In genomic region chr11:67644632-67645149, GRCm38 (mm10) we compare ENCODE assay signal across 22 mouse cellular contexts. TPM values are rescaled to one million over a fixed set of nuclear protein-coding genes. Genes with fewer than 3 reads are reported as not detected.
A peak's percentile ranks its signal among the peaks of the same experiment; 100 is the strongest.
DNase-seq lines count a peak whose midpoint lies in the region; ATAC-seq and TF ChIP-seq lines count a peak whose summit lies in the region.
"Had no signal": no experiment of that assay in that cellular context is flagged by ENCODE, and none has a peak within 500 bp of the region (broad histone marks: within the 10 kb centered on the region; RNA-seq: fewer than 3 reads in every experiment).

No protein-coding gene starts in this region.

- H3K36me3 ChIP-seq in kidney, embryonic 15.5 days = no peaks in the 10 kb centered on the region
- H3K36me3 ChIP-seq: embryonic facial prominence, embryonic 12.5 days; forebrain, embryonic 12.5 days; heart, embryonic 15.5 days; hindbrain, embryonic 15.5 days had no signal

- H3K9me3 ChIP-seq in kidney, embryonic 15.5 days (replicated peaks) = no peaks in the 10 kb centered on the region
- H3K9me3 ChIP-seq: embryonic facial prominence, embryonic 12.5 days; forebrain, embryonic 12.5 days; heart, embryonic 15.5 days; hindbrain, embryonic 15.5 days had no signal

- no peak overlapping the region for H3K27ac ChIP-seq in kidney, embryonic 15.5 days
- H3K27ac ChIP-seq in layer of hippocampus, adult 2 months = peak overlapping the region; percentile 23; the same call in 1 of the 2 replicates
- H3K27ac ChIP-seq: embryonic facial prominence, embryonic 12.5 days; forebrain, embryonic 12.5 days; heart, adult 2 months; heart, embryonic 15.5 days; hindbrain, embryonic 15.5 days had no signal

- no peaks in the 10 kb centered on the region for H3K4me1 ChIP-seq in kidney, embryonic 15.5 days
- H3K4me1 ChIP-seq: embryonic facial prominence, embryonic 12.5 days; forebrain, embryonic 12.5 days; hindbrain, embryonic 15.5 days had no signal

- no peak overlapping the region for H3K4me3 ChIP-seq in kidney, embryonic 15.5 days (replicated peaks)
- H3K4me3 ChIP-seq in layer of hippocampus, adult 2 months = no peak overlapping the region
- H3K4me3 ChIP-seq: embryonic facial prominence, embryonic 12.5 days; forebrain, embryonic 12.5 days; heart, adult 2 months; heart, embryonic 15.5 days; hindbrain, embryonic 15.5 days had no signal

- no peak for TF ChIP-seq CTCF in layer of hippocampus, adult 2 months (conservative IDR thresholded peaks at IDR 0.05)

- H3K4me2 ChIP-seq in kidney, embryonic 15.5 days = no peak overlapping the region
- H3K4me2 ChIP-seq: embryonic facial prominence, embryonic 12.5 days; forebrain, embryonic 12.5 days; heart, embryonic 11.5 days; heart, embryonic 15.5 days; hindbrain, embryonic 15.5 days had no signal

- no peak overlapping the region for H3K9ac ChIP-seq in kidney, embryonic 15.5 days
- H3K9ac ChIP-seq: embryonic facial prominence, embryonic 12.5 days; forebrain, embryonic 12.5 days; heart, embryonic 15.5 days; hindbrain, embryonic 15.5 days had no signal

- no peaks in the 10 kb centered on the region for H3K27me3 ChIP-seq in kidney, embryonic 15.5 days
- H3K27me3 ChIP-seq: embryonic facial prominence, embryonic 12.5 days; forebrain, embryonic 12.5 days; heart, embryonic 15.5 days; hindbrain, embryonic 15.5 days had no signal

- no peak for ATAC-seq in kidney, embryonic 15.5 days (replicated peaks; ENCODE audit: low FRiP score)
- ATAC-seq: forebrain, embryonic 16.5 days had no signal

- 64% methylated on average over 6 of the region's 6 CpGs for WGBS in kidney, embryonic 15.5 days

- DNase-seq in kidney, adult 9 months = peak; percentile 4
- no peak for DNase-seq in layer of hippocampus, adult 2 months (ENCODE audit: low spot score in 2 of 2)
- DNase-seq in layer of hippocampus, adult 8-10 months (ENCODE audit: low spot score in 2 of 2) = no peak
- DNase-seq in 3T3-L1 (ENCODE audit: low read depth, low spot score) (peak; percentile 53), NIH3T3 (ENCODE audit: low read depth) (peak; percentile 66)
- DNase-seq in gastrocnemius, adult 8-10 months (ENCODE audit: low spot score in 2 of 2) = no peak
- DNase-seq: adrenal gland, postnatal 10 days; cerebellum, adult 9-10 months; cerebellum, postnatal 25 days; gastrocnemius, postnatal 14 days; heart, adult 2 months; heart, postnatal 36 days had no signal

RNA-seq across cellular contexts. Expression of gene Rcvrn, which starts 50.4 kb away (rescaled TPM):
- polyA plus RNA-seq in kidney, embryonic 15.5 days (2015; fragmentation: Nextera tagmentation; extraction: Ambion mirVana) = not detected in 2 replicates
- total RNA-seq in layer of hippocampus, adult 2 months (2021) = 1 to 10 TPM; 1.4 to 1.9 TPM
- 1 to 10 TPM; 1.3 to 2.5 (median 1.6) TPM for total RNA-seq in layer of hippocampus, adult 8-10 months (2022)
- under 1 TPM in 1 of 4 experiments, not detected in 3; 0.24 TPM for total RNA-seq in gastrocnemius, adult 8-10 months (2022)
- total RNA-seq: adrenal gland, postnatal 10 days; ES-E14; gastrocnemius, postnatal 14 days; heart, adult 2 months; heart, postnatal 36 days had no signal
- polyA plus RNA-seq: embryonic facial prominence, embryonic 12.5 days; forebrain, embryonic 12.5 days; forebrain, embryonic 16.5 days; gonadal fat pad, adult 2 months; heart, adult 2 months; heart, embryonic 11.5 days; heart, embryonic 15.5 days; hindbrain, embryonic 11.5 days; hindbrain, embryonic 15.5 days had no signal

Comparison
In these comparisons a context has a peak if more than half of its experiments do, and no peak if none do; other contexts are left out.
1. DNase-seq: peak in kidney, adult 9 months (single experiment), 3T3-L1 (single experiment) and NIH3T3 (single experiment); none in layer of hippocampus, adult 2 months (0 of 2), layer of hippocampus, adult 8-10 months (0 of 2) and gastrocnemius, adult 8-10 months (0 of 2).